Mouse (Mus musculus) G1E (cell line): Measurements from ENCODE around the gene Pea15a.

ENCODE experiments used
- CTCF ChIP-seq: IDR thresholded peaks from 2 replicates; pipeline ENCODE4 v1.5.1; 2012; ENCODE audit warnings: low read depth, low read length, inconsistent platforms, mixed read lengths
- GATA1 ChIP-seq: IDR thresholded peaks from 2 replicates; pipeline ENCODE4 v1.6.1; 2012; ENCODE audit warnings: borderline replicate concordance, low read length, inconsistent platforms, mixed read lengths
- POLR2AphosphoS5 ChIP-seq: IDR thresholded peaks from 2 replicates; pipeline ENCODE4 v1.6.1; 2012; ENCODE audit warnings: low read depth, low read length, inconsistent platforms; ENCODE audit not compliant: insufficient replicate concordance
- TAL1 ChIP-seq: conservative IDR thresholded peaks from 2 replicates; pipeline ENCODE4 v1.6.1; 2012; ENCODE audit warnings: low read depth, low read length, inconsistent platforms, mixed read lengths

DNA sequence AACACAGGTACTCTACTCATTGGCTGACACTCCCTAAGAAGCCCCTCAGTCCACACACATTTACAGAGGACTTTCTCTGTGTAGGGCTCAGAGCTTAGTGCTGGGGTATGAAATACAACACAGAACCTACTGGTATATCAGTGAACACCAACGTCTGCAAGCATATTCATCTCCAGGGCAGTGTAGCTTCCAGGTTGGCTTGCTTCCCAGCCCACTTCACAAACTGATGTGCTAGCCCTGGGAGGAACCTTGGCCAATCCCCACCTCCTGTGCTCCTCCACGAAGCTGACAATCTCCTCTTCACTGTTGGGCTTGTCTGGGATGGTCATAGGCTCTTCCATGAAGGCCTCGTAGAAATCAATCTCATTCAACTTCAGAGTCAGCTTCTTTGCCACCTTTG is 8.1 kb upstream of the Pea15a start:
- TF ChIP-seq CTCF (no peak), GATA1 (no peak), TAL1 (no peak), POLR2AphosphoS5 (no peak)
